Mouse (Mus musculus) bone marrow, adult 2 months (tissue): ENCODE results near the gene Nek11. TPM values are rescaled to one million over a fixed set of nuclear protein-coding genes. Genes with fewer than 3 reads are reported as not detected.

ENCODE experiments used
- H3K27ac ChIP-seq: fragments of 200-500 bp; 2 replicates; pipeline ENCODE4 v1.5.1; 2012; ENCODE audit warnings: low read depth, mild to moderate bottlenecking, control low read depth, inconsistent platforms, low read length; ENCODE audit not compliant: control insufficient read depth, poor library complexity, insufficient read depth
- H3K4me1 ChIP-seq: fragments of 200-500 bp; 2 replicates; pipeline ENCODE4 v1.6.1; 2011; ENCODE audit warnings: low read length; ENCODE audit not compliant: control insufficient read depth, insufficient read depth
- H3K4me3 ChIP-seq: fragments of 200-500 bp; replicated peaks from 2 replicates; pipeline ENCODE3; 2011; ENCODE audit warnings: mild to moderate bottlenecking, low read depth, low read length, control low read depth; ENCODE audit not compliant: control insufficient read depth
- CTCF ChIP-seq: fragments of 200-500 bp; IDR thresholded peaks from 2 replicates; pipeline ENCODE4 v1.5.1; 2011; ENCODE audit warnings: low read length, control low read depth; ENCODE audit not compliant: control insufficient read depth, insufficient read depth
- POLR2A ChIP-seq: fragments of 200-500 bp; IDR thresholded peaks from 2 replicates; pipeline ENCODE4 v1.6.1; 2011; ENCODE audit warnings: low read depth, mild to moderate bottlenecking, control low read depth, low read length, borderline replicate concordance; ENCODE audit not compliant: control insufficient read depth
- WGBS: fragments of 180-500 bp; shearing (Covaris S2); methylation state at CpG from one replicate; pipeline ENCODE4 v1.1.7; 2018; 5-methylcytosine and 5-hydroxymethylcytosine counted together
- polyA plus RNA-seq: library from polyadenylated mRNA; stranded (reverse); fragments of >200 nt; gene quantifications from 2 replicates; pipeline ENCODE4 v1.2.4, GENCODE M21; 2011; ENCODE audit warnings: low replicate concordance; ENCODE audit not compliant: missing spikeins, insufficient read depth, insufficient read length

The Nek11 gene
- polyA plus RNA-seq, 1 experiment = not detected

DNA sequence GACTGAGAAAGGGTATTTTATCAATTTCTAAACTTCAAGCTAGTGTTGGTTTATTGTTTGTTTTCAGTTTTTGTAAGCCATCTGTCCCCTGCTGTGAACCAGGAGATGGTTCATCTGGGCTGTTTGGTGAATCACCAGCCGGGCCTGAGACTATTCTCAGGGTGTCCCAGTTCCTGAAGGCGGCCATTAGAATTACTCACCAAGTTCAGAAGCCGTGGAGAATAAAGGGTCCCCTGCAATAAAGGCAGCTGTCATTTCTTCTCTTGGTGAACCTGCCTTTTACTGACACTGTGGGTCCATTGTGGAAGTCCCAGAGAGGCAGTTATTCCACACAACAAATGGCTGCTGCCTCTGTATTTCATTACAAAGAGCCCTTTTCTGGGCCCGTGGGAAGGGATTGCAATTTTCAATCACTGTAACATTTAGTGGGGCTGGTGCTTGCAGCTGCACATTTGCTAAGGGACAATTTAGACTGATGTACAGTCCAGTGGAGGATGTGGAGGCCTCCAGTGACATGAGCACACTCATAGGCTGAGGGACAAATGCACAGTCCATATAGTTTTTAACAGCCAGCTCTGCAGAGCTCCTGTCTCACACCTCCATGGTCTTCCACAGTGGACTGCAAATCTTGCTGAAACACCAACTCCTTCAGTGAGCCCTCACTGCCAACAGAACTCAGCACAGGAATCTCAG is 142.8 kb downstream of the Nek11 start:
- no peak for TF ChIP-seq POLR2A
- Histone ChIP-seq H3K27ac (no peak overlapping the region), H3K4me1 (no peaks in the 10 kb centered on the region), H3K4me3 (no peak overlapping the region)
- 72% methylated on average over 4 of the region's 4 CpGs for WGBS

GRCm38 (mm10) chr9:105251256-105251655 is 144.1 kb downstream of the Nek11 start:
- no peaks in the 10 kb centered on the region for H3K4me1 ChIP-seq
- WGBS = 80% methylated on average over 4 of the region's 4 CpGs
- H3K4me3 ChIP-seq = no peak overlapping the region
- H3K27ac ChIP-seq = no peak overlapping the region
- TF ChIP-seq POLR2A = no peak

GRCm38 (mm10) chr9:105244024-105244423 is 151.3 kb downstream of the Nek11 start:
- WGBS = 28% methylated on average over 5 of the region's 5 CpGs
- H3K27ac ChIP-seq = no peak overlapping the region
- H3K4me3 ChIP-seq = no peak overlapping the region
- no peaks in the 10 kb centered on the region for H3K4me1 ChIP-seq
- TF ChIP-seq CTCF (no peak), POLR2A (no peak)

DNA sequence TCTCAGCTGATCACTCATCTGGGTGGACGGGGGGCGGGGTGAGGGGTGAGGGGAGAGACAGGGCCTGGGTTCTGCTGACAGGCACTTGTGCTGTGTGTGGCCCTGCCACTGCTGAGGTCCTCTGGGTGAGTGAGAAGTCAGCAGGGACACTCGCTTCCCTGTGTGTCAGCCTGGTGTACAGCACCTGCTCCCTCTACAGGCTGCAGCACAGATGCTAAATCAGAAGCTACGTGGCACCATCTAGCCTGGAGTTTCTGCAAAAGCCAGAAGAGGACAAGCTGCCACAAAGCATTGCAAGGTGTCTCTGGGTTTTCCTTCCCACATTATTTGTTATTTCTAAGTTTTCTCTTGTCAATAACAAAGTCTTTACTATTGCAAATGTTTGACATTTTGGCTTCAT is 180.9 kb downstream of the Nek11 start:
- Histone ChIP-seq H3K4me3 (no peak overlapping the region), H3K27ac (no peak overlapping the region), H3K4me1 (no peaks in the 10 kb centered on the region)
- TF ChIP-seq CTCF (no peak), POLR2A (no peak)
- 45% methylated on average over 4 of the region's 4 CpGs for WGBS

DNA sequence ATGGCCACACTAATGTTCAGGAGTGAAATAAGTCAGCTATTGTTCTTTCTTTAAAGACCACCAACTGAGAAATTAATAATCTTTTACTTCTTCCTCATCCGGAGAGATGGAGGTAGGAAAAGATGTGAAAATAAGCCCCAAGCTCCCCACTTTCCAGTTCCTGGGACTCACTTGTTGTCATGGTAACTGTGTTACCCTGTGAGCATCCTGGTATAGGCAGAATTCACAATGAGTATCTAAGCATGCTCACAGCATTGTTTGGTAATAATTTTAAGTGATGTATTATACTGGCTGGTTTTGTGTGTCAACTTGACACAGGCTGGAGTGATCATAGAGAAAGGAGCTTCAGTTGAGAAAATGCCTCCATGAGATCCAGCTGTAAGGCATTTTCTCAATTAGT is 195.0 kb downstream of the Nek11 start:
- no peaks in the 10 kb centered on the region for H3K4me1 ChIP-seq
- TF ChIP-seq POLR2A (no peak), CTCF (no peak)
- H3K4me3 ChIP-seq = no peak overlapping the region
- no peak overlapping the region for H3K27ac ChIP-seq
- WGBS = 61% methylated on average over 1 of the region's 1 CpGs

DNA sequence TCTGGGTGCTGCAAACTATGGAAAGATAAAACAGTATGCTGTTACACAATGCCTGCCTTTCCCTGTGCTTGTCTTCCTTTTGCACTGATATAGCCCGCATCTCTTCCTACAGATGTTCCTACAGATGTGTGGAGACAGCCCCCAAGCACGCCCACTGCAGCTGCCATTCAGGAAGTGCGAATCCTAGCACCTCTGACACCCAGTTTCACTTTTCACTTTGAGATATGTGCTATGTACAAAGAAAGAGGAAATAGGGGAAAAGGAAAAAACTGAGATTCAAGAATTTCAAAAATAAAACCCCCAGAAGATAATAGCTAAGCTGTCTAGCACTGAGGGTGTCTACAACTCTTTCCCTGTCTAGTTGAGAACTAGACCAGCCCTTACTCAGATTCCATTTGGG is 208.6 kb downstream of the Nek11 start:
- 20% methylated on average over 3 of the region's 3 CpGs for WGBS
- TF ChIP-seq POLR2A = no peak
- no peak for TF ChIP-seq CTCF
- H3K4me1 ChIP-seq = no peaks in the 10 kb centered on the region

GRCm38 (mm10) chr9:105182392-105182791 is 212.9 kb downstream of the Nek11 start:
- H3K27ac ChIP-seq = no peak overlapping the region
- 78% methylated on average over 3 of the region's 3 CpGs for WGBS
- no peak overlapping the region for H3K4me3 ChIP-seq
- H3K4me1 ChIP-seq = no peaks in the 10 kb centered on the region
- no peak for TF ChIP-seq CTCF
- no peak for TF ChIP-seq POLR2A

More for the DNA sequence above, 208.6 kb downstream of the Nek11 start:
- no peak overlapping the region for H3K4me3 ChIP-seq
- no peak overlapping the region for H3K27ac ChIP-seq

- Histone ChIP-seq H3K27ac (no peak within 1 kb of the TSS), H3K4me3 (no peak within 1 kb of the TSS), H3K4me1 (no peaks in the 10 kb centered on the region)
- 76% methylated on average over 6 of the region's 6 CpGs for WGBS
- TF ChIP-seq CTCF (no peak), POLR2A (no peak)
Observed at GRCm38 (mm10) chr9:105144992-105145391, 250.3 kb downstream of the Nek11 start, which contains the start of gene 1700080E11Rik. Gene 1700080E11Rik (minus strand): TSS chr9:105145092.

DNA sequence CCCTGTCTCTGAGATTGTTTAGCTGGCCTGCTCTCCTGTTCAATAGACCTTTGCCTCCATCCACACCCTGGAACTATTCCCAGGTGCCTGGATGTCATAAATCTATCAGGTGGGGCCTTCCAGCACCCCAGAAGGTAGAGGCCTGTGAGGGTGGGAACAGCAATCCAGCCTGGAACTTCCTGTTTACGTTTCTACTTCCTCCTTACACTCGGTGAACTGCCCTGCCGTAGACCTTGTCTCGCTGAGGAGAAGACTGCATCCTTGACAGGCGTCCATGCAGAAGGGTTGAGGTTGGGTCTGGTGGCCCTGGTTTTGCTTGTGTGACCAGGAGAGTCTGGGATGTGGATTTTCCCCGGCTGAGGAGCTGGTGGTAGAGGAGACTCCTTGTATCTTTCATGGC is 256.1 kb downstream of the Nek11 start:
- 40% methylated on average over 6 of the region's 6 CpGs for WGBS
- no peaks in the 10 kb centered on the region for H3K4me1 ChIP-seq
- TF ChIP-seq POLR2A (no peak), CTCF (no peak)

More for the DNA sequence above, 256.1 kb downstream of the Nek11 start:
- no peak overlapping the region for H3K4me3 ChIP-seq
- no peak overlapping the region for H3K27ac ChIP-seq
